Mouse (Mus musculus): Measurements from ENCODE around the gene Slc52a3. TPM values are rescaled to one million over a fixed set of nuclear protein-coding genes. Genes with fewer than 3 reads are reported as not detected.

Gene Slc52a3
- polyA plus RNA-seq (2017; shearing (Covaris generic)), result 11.8 TPM

GRCm38 (mm10) chr2:151996229-151997189, at the start of gene Slc52a3:
Gene Slc52a3, plus strand, starts transcription at chr2:151996511.

GRCm38 (mm10) chr2:151979470-151980354, 16.6 kb upstream of the Slc52a3 start, which contains the start of gene Fam110a:
Gene Fam110a, minus strand, starts transcription at chr2:151980219.

Other genes with a start within 250 kb of the Slc52a3 start
- gene Rspo4, start 153.6 kb upstream of the Slc52a3 start, polyA plus RNA-seq (2017; shearing (Covaris generic)), result not detected
- gene Angpt4, start 85.3 kb upstream of the Slc52a3 start, polyA plus RNA-seq (2017; shearing (Covaris generic)), result 0.20 TPM
- gene Fam110a, start 16.3 kb upstream of the Slc52a3 start, polyA plus RNA-seq (2017; shearing (Covaris generic)), result 33.1 TPM
- not detected for gene Scrt2, start 85.0 kb downstream of the Slc52a3 start, polyA plus RNA-seq (2017; shearing (Covaris generic))
- 4.6 TPM for gene Srxn1, start 109.0 kb downstream of the Slc52a3 start, polyA plus RNA-seq (2017; shearing (Covaris generic))
- not detected for gene Tcf15, start 147.1 kb downstream of the Slc52a3 start, polyA plus RNA-seq (2017; shearing (Covaris generic))
- gene Csnk2a1, start 230.3 kb downstream of the Slc52a3 start, polyA plus RNA-seq (2017; shearing (Covaris generic)), result 63.4 TPM

All from activated CD4-positive, CD25-positive, alpha-beta regulatory T cell, adult 9 weeks (primary cell).